Mouse (Mus musculus) midbrain, embryonic 16.5 days (tissue): ENCODE data around the gene Nkx2-5. TPM values are rescaled to one million over a fixed set of nuclear protein-coding genes. Genes with fewer than 3 reads are reported as not detected.

Source experiments
- ATAC-seq: fragments of 200-750 bp; cut with Nextera tagmentation; 2 replicates; pipeline ENCODE4 v1.8.0; 2017; ENCODE audit warnings: moderate TSS enrichment
- H3K27ac ChIP-seq: fragments of 300-500 bp; sonication (generic); 2 replicates; pipeline ENCODE4 v1.5.1; 2014; ENCODE audit warnings: mild to moderate bottlenecking, low read length, mixed read lengths
- H3K27me3 ChIP-seq: fragments of 300-500 bp; sonication (generic); 2 replicates; pipeline ENCODE4 v1.6.1; 2014; ENCODE audit warnings: low read depth, low read length, mixed read lengths; ENCODE audit not compliant: control insufficient read depth, insufficient read depth
- H3K36me3 ChIP-seq: fragments of 300-500 bp; sonication (generic); 2 replicates; pipeline ENCODE4 v1.6.1; 2014; ENCODE audit warnings: mild to moderate bottlenecking, low read length, moderate library complexity, mixed read lengths; ENCODE audit not compliant: control insufficient read depth, insufficient read depth
- H3K4me1 ChIP-seq: fragments of 300-500 bp; sonication (generic); 2 replicates; pipeline ENCODE4 v1.6.1; 2014; ENCODE audit warnings: mild to moderate bottlenecking, low read length, mixed read lengths; ENCODE audit not compliant: control insufficient read depth, insufficient read depth
- H3K4me2 ChIP-seq: fragments of 300-500 bp; sonication (generic); 2 replicates; pipeline ENCODE4 v1.6.1; 2014; ENCODE audit warnings: mild to moderate bottlenecking, low read length, mixed read lengths
- H3K4me3 ChIP-seq: fragments of 300-500 bp; sonication (generic); 2 replicates; pipeline ENCODE4 v1.5.1; 2014; ENCODE audit warnings: low read depth, mild to moderate bottlenecking, low read length, moderate library complexity, mixed read lengths
- H3K9ac ChIP-seq: fragments of 300-500 bp; sonication (generic); 2 replicates; pipeline ENCODE4 v1.6.1; 2014; ENCODE audit warnings: low read depth, low read length, mixed read lengths
- H3K9me3 ChIP-seq: fragments of 300-500 bp; sonication (generic); replicated peaks from 2 replicates; pipeline ENCODE4 v1.6.1; 2014; ENCODE audit warnings: mild to moderate bottlenecking, low read length, mixed read lengths; ENCODE audit not compliant: control insufficient read depth, poor library complexity, severe bottlenecking
- WGBS: fragments of 180-500 bp; shearing (Covaris S2); extraction: QIAGEN DNeasy Blood & Tissue Kit; methylation state at CpG from one replicate; pipeline ENCODE4 v1.1.7; 2014; 5-methylcytosine and 5-hydroxymethylcytosine counted together
- polyA plus RNA-seq: library from polyadenylated mRNA; unstranded; fragments of >200 nt; fragmentation: Nextera tagmentation; extraction: Ambion mirVana; gene quantifications from 2 replicates; pipeline ENCODE4 v1.2.1, GENCODE M21; 2015

The Nkx2-5 gene
- not detected in 2 replicates for polyA plus RNA-seq

- Histone ChIP-seq H3K9ac (no peak within 1 kb of the TSS), H3K36me3 (no peaks in the 10 kb centered on the region), H3K4me2 (no peak within 1 kb of the TSS), H3K27me3 (peaks cover 61% of the 10 kb centered on the region), H3K9me3 (no peaks in the 10 kb centered on the region), H3K4me3 (no peak within 1 kb of the TSS), H3K4me1 (no peaks in the 10 kb centered on the region; the same call in 1 of the 2 replicates), H3K27ac (no peak within 1 kb of the TSS)
- 0% methylated on average over 5 of the region's 5 CpGs for WGBS
- ATAC-seq = no peak
These were observed at the start of gene Nkx2-5 for GRCm38 (mm10) chr17:26844909-26845148. Nkx2-5 (minus strand) TSS chr17:26845009.

- no peaks in the 10 kb centered on the region for H3K27me3 ChIP-seq
- 68% methylated on average over 6 of the region's 6 CpGs for WGBS
- H3K27ac ChIP-seq = no peak overlapping the region
- H3K36me3 ChIP-seq = no peaks in the 10 kb centered on the region
- H3K9me3 ChIP-seq = no peaks in the 10 kb centered on the region
- no peak overlapping the region for H3K4me3 ChIP-seq
- no peak overlapping the region for H3K9ac ChIP-seq
- H3K4me2 ChIP-seq = no peak overlapping the region
- ATAC-seq = no peak
- peaks cover 2% of the 10 kb centered on the region for H3K4me1 ChIP-seq
These were observed 49.5 kb upstream of the Nkx2-5 start for GRCm38 (mm10) chr17:26894342-26894741.

GRCm38 (mm10) chr17:26893492-26893891 is 48.7 kb upstream of the Nkx2-5 start:
- Histone ChIP-seq H3K4me3 (no peak overlapping the region), H3K27ac (no peak overlapping the region), H3K4me2 (no peak overlapping the region), H3K4me1 (peaks cover 2% of the 10 kb centered on the region), H3K9me3 (no peaks in the 10 kb centered on the region), H3K27me3 (no peaks in the 10 kb centered on the region; the same call in 1 of the 2 replicates), H3K9ac (no peak overlapping the region), H3K36me3 (no peaks in the 10 kb centered on the region)
- no peak for ATAC-seq
- 47% methylated on average over 6 of the region's 6 CpGs for whole genome bisulfite sequencing

- WGBS = 32% methylated on average over 16 of the region's 16 CpGs
- H3K9ac ChIP-seq = 0 out of 2 replicates have a peak overlapping the region, but pooled peaks have one; percentile 5
- H3K4me1 ChIP-seq = peaks cover 2% of the 10 kb centered on the region
- H3K27me3 ChIP-seq = no peaks in the 10 kb centered on the region; the same call in 1 of the 2 replicates
- H3K27ac ChIP-seq = no peak overlapping the region
- H3K9me3 ChIP-seq = no peaks in the 10 kb centered on the region
- H3K4me2 ChIP-seq = no peak overlapping the region
- no peak overlapping the region for H3K4me3 ChIP-seq
- no peaks in the 10 kb centered on the region for H3K36me3 ChIP-seq
- no peak for ATAC-seq
These were observed 48.0 kb upstream of the Nkx2-5 start for GRCm38 (mm10) chr17:26892635-26893375.

- no peak overlapping the region for H3K4me2 ChIP-seq
- H3K36me3 ChIP-seq = no peaks in the 10 kb centered on the region
- H3K27ac ChIP-seq = no peak overlapping the region
- H3K27me3 ChIP-seq = peaks cover 4% of the 10 kb centered on the region; the same call in 1 of the 2 replicates
- H3K4me3 ChIP-seq = no peak overlapping the region
- no peak for ATAC-seq
- no peaks in the 10 kb centered on the region for H3K9me3 ChIP-seq
- peaks cover 19% of the 10 kb centered on the region for H3K4me1 ChIP-seq
- WGBS = 40% methylated on average over 3 of the region's 3 CpGs
- H3K9ac ChIP-seq = no peak overlapping the region
These were observed 43.1 kb upstream of the Nkx2-5 start for GRCm38 (mm10) chr17:26887926-26888325.

GRCm38 (mm10) chr17:26886047-26886749 is 41.4 kb upstream of the Nkx2-5 start:
- Histone ChIP-seq H3K36me3 (no peaks in the 10 kb centered on the region), H3K4me2 (peak overlapping the region; percentile 65), H3K4me3 (peak overlapping the region; percentile 39), H3K4me1 (peaks cover 16% of the 10 kb centered on the region), H3K9me3 (no peaks in the 10 kb centered on the region), H3K27me3 (peaks cover 4% of the 10 kb centered on the region; the same call in 1 of the 2 replicates), H3K27ac (no peak overlapping the region), H3K9ac (peak overlapping the region; percentile 47)
- ATAC-seq = peak; percentile 94
- WGBS = 9% methylated on average over 30 of the region's 30 CpGs

- no peak for ATAC-seq
- Histone ChIP-seq H3K27ac (no peak overlapping the region), H3K4me3 (peak overlapping the region; percentile 39), H3K9ac (peak overlapping the region; percentile 10), H3K9me3 (no peaks in the 10 kb centered on the region), H3K36me3 (no peaks in the 10 kb centered on the region), H3K4me1 (peaks cover 16% of the 10 kb centered on the region), H3K4me2 (peak overlapping the region; percentile 65), H3K27me3 (peaks cover 4% of the 10 kb centered on the region; the same call in 1 of the 2 replicates)
- WGBS = 24% methylated on average over 25 of the region's 25 CpGs
These were observed 40.5 kb upstream of the Nkx2-5 start for GRCm38 (mm10) chr17:26884995-26885926.

GRCm38 (mm10) chr17:26883585-26883984 is 38.8 kb upstream of the Nkx2-5 start:
- 75% methylated on average over 6 of the region's 6 CpGs for WGBS
- Histone ChIP-seq H3K27ac (no peak overlapping the region), H3K36me3 (no peaks in the 10 kb centered on the region), H3K9ac (no peak overlapping the region), H3K4me2 (no peak overlapping the region), H3K4me3 (no peak overlapping the region), H3K27me3 (peaks cover 4% of the 10 kb centered on the region; the same call in 1 of the 2 replicates), H3K9me3 (no peaks in the 10 kb centered on the region; the same call in 1 of the 2 replicates), H3K4me1 (peaks cover 16% of the 10 kb centered on the region)
- ATAC-seq = no peak
